Mouse (Mus musculus) heart, postnatal 0 days (tissue): ENCODE results near the gene Rassf1.

ENCODE experiments used
- CTCF ChIP-seq: IDR thresholded peaks from 2 replicates; pipeline ENCODE4 v1.5.1; 2016; ENCODE audit warnings: antibody characterized with exemption, control low read depth, low read depth
- EP300 ChIP-seq: IDR thresholded peaks from 2 replicates; pipeline ENCODE4 v1.6.1; 2016; ENCODE audit warnings: antibody characterized with exemption, low read depth

DNA sequence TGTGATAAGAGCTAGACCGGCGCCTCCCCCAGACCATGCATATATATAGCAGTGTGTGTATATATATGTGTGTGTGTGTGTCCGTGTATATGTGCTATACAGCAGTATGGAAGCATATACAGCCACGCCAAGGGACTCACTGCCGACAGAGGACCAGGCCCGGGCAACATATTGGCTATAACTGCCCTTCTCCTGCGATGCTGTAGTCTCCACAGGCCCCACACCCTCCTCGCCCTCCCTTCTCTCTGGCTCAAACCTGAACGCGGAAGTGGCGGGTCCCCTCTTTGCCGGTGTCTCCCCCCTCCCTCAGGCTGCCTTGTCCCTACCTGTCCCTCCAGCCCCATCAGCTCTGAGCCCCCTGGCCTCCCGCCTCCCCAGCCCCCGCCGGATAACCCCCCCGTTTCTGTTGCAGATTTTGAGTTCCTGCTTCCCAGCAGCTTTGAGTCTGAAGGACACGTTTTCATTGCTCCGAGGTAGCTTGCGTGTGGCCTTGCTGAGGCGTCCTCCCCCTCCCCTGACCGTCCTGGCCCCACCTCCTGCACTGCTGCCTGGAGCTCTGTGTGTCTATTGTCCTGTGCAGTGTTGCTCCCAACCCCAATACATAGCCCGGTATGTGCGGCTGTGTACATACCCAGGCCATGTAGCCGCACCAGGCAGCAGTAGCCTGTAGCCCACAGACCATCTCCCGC lies 29.5 kb upstream of the Rassf1 start:
- TF ChIP-seq CTCF (no peak), EP300 (no peak)
